Mouse (Mus musculus) T-cell, adult 2 months (primary cell): ENCODE measurements at regions not wholly inside any gene's neighbourhood (a gene's known extent, or its start where the extent isn't known, plus 50 kb on each side); places are given as distances from the start of the nearest gene placed in this dataset.
A peak's percentile ranks its signal among the peaks of the same experiment; 100 is the strongest.

Experiments
- DNase-seq: peaks from one replicate; pipeline ENCODE4 v3.0.0; 2022; ENCODE audit warnings: low spot score

GRCm38 (mm10) chr16:97234321-97234720 lies 63.8 kb upstream of the Dscam start:
- no peak for DNase-seq

GRCm38 (mm10) chr16:97239626-97240025 lies 69.1 kb upstream of the Dscam start:
- no peak for DNase-seq

- no peak for DNase-seq
Measured at GRCm38 (mm10) chr16:97240085-97240484, 69.5 kb upstream of the Dscam start.

GRCm38 (mm10) chr16:97240859-97241360 lies 70.4 kb upstream of the Dscam start:
- DNase-seq: no peak

DNA sequence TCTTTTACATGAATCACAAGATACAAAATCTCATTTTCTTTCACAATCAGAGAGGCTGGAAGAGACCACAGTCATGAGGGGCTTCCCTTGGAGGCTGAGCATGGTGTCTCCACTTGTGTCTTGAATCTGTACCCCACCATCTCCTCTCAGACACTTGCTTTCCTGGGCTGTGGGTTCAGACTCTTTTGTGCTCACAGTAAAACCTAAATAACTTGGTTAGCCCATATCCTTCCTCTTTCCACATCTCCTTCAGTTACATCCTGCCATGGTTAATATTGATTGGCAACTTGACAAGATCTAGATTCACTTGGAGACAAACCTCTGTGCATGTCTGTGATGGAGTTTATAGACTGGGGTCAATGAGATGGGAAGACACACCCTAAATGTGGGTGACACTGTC lies 71.1 kb upstream of the Dscam start:
- no peak for DNase-seq

GRCm38 (mm10) chr16:97250488-97250887 lies 79.9 kb upstream of the Dscam start:
- no peak for DNase-seq

DNA sequence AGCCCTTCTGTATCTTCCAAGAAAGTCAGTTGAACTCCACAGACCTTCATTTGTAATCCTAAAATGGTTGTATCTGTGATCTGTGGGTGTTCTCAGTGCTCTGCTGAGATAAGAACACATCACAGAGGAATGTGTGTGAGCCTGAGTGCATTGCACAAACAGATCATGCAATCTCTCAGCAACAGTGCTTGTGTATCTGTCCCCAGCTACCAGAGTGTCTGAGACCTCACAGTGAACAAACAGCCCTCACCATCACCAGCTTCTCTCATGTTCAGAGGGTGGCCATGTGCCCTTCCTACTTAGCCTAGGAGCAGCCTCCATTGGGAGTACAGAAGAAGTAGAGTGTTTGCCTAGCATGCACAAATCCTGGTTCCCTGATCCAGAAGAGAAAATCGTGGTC lies 82.0 kb upstream of the Dscam start:
- no peak for DNase-seq

DNA sequence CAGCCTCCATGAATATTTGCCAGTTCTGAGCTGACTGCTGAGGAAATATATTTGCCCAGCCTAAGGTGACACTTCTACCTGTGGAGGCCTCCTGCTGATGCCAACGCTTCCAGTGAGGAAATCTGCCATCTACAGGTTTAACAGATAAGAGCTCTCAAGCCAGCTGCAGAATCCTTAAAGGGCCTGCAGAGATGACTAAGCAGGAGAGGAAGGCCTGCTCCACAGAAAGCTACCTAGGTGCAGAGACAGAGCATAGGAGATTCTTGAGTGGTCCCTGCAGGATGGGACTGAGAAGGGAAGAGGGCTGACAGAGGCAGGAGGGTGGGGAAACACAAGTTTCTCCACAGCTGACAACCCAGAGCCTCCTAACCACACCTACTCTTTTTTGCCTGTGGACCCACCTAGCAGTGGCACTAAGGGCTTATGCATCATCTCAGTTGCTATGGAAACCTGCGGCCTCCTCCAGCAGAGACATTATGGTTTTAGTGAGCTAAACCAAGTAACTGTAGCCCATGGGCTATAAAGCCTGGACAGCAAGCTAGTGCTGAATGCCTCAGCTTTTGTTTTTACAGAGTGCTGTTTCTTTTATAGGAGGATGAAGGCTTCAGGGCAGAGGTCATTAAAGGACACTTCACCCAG lies 82.6 kb upstream of the Dscam start:
- DNase-seq: no peak

- no peak for DNase-seq
Measured at GRCm38 (mm10) chr16:97258821-97259220, 88.3 kb upstream of the Dscam start.

DNA sequence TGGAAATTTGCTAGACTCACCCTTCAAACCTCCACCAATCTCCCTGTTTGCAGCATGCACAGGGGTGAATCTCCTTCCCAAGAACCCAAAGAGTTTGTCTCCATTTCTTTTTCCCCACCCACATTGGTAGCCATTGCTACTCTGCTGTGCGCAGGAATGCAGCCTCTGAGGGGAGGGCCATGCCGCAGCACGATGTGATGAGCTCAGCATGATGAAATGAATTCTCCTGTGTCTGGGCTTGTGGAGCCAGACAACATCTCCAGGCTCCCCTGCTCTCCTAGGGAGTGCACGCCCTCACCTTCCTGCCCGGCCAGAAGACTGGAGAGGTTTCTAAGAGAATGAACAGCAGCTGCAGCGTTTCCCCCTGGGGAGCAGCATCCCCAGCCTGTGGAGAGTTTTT lies 92.9 kb upstream of the Dscam start:
- DNase-seq: no peak

DNA sequence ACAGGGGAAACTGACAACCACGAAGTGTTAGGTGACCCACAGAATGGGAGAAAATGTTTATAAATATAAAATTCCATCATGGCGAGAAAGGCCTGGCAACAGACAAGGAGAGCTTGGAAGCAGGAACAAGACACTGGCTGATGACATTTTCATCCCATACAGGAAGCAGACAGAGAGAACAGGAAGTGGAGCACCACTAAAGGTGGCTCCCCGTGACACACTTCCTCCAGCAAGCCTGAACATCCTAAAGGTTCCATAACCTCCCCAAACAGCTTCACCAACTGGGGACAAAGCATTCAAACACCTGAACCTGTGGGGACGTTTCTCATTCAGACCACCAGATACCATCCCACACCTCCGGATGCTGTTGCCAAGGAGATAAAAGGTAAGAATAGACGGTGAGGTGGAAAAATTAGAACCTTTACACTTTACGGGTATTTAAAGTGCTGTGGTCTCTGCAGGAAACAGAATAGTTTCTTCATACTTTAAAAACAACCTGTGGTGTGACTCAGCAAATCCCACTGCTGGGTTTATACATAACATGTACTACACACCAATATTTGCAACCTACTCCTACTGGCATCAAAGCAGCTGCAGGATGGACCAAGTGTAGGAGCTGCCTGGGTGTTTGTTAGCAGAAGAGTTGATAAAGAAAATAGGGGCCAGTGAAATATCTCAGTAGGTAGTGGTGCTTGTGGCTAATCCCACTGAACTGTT lies 86.0 kb upstream of the Bace2 start:
- DNase-seq: no peak

DNA sequence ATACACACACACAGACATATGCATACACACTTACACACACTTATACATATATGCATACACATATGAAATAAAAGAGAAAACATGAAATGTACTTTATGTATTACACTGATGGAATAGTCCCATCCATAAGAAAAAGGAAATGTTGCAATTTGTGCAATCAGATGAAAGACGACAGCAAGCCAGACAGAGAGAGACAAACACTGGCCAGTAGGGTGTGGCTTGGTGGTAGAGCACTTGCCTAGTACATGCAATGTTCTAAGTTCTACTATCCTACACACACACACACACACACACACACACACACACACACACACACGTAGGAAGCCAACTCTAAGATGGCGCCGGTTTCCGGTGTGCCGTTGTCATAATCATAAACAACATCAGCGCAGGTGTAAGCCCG lies 85.3 kb upstream of the Bace2 start:
- no peak for DNase-seq

DNA sequence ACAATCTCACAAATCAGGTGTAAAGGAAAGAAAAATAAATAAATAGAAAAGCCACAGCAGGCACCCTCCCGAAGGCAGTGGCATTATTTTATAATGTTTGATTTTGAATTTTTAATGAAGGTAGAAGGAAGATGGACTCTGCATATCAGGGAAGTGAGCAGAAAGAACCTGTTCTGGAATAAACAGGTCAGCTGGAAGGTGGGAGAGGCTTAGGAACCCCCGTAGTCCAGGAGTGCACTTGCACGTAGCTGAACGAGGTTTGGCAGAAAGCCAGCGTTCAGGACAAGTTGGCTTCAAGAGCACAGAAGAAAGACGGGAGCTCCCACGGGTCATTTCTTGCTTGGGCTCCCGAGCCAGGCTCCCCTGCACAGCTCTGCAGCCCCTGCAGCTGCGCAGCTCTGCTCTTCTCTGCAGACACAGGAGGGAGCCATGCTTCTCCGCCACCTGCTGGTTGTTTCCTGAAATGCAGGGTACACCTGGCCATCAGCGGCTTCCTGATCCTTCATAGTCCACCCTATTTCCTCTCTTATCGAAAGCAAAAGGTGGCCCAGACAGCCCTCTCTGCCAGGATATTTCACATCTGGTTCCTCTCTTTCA lies 84.4 kb upstream of the Bace2 start:
- DNase-seq: peak; percentile 61

- no peak for DNase-seq
Measured at GRCm38 (mm10) chr16:97278913-97279312, 77.6 kb upstream of the Bace2 start.

DNA sequence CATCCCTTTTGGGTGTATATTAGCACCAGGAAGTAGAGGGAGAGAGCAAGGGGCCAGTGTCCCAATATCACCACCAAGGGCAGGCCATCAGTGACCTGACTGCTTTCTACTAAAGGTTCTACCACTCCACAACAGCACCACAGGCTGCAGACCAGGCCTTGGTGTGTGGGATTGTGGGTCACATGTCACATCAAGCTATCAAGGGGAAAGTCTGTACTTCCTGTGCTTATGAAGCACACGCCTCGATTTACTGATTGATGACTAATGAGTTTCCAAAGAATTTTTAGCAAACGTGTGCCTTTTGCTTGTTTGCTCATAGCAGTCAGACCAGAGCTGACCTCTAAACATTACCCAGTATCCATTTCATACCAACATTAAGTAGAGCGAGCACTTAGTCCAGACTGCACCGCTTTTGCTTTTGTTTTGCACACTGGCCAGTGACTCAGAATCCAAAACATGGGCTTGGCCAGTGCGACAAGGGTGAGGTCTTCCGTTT lies 74.9 kb upstream of the Bace2 start:
- DNase-seq: no peak

DNA sequence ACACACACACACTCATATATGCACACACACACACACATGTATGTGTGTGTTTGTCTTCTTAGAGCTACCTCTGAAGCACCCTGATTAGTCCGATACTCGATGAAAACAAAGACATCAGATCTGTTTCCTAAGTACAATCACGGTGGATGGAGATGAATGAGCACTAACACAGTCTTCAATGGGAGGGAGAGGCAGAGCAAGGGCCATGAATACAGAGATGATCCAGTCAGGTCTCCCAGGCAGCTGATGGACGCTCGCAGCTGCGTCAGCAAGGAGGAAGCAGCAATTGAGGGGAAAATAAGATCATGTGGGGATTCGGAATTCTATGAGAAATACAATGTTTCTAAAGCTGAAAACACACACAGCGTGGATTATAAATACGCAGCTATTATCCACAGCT lies 73.6 kb upstream of the Bace2 start:
- DNase-seq: no peak

DNA sequence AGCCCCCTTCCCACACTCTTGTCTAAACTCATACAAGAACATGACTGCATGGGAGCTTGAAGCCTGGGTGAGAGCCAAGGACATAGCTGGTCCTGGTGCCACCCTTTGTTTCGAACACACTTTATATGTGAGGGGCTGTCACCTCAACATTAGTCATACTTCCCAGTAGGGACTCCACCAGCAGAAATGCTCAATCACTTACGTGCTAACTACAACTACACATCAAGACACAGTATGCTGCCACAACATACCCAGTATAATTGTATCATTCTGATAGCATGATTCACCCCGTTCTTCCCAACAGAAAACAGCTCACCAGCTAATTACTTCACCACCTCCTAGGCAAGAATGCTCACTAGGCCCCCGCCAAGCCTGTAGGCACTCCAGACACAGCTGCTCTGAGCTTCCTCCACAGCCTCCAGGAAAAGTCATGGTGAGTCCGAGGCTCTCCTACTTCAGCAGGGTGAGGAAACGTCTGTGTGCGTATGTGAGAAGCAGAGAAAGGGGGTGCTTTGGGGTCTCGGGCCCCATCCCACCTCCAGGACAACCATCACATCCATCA lies 70.6 kb upstream of the Bace2 start:
- DNase-seq: no peak

GRCm38 (mm10) chr16:97286717-97287116 lies 69.8 kb upstream of the Bace2 start:
- no peak for DNase-seq

- no peak for DNase-seq
Measured at GRCm38 (mm10) chr16:97288634-97289033, 67.9 kb upstream of the Bace2 start.

DNA sequence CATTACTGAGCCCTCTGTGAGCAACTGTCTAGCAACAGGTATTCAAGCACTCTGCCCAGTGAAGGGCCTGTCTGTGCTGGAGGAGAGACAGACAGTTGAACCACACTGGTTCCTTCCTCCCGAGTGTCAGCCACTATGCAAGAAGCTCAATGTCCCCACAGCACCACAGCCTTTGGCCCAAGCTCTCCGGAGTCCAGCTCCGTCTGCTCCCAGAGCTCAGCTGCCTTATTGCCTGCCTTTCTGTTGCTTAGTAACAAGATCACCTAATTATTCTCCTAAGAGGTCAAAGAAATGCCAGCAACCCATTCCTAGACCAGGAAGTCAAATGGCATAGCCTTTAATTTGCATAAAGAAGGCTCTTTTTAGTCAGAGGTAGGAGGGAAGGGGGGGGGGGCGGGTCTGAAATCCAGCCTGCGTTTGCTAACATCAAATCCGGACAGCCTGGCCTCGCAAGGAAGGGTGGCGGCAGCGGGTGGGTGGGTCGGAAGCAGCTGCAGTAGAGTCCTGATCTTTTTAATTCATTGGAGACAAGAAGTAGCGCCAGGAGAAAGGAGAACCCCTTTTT lies 64.0 kb upstream of the Bace2 start:
- no peak for DNase-seq

DNA sequence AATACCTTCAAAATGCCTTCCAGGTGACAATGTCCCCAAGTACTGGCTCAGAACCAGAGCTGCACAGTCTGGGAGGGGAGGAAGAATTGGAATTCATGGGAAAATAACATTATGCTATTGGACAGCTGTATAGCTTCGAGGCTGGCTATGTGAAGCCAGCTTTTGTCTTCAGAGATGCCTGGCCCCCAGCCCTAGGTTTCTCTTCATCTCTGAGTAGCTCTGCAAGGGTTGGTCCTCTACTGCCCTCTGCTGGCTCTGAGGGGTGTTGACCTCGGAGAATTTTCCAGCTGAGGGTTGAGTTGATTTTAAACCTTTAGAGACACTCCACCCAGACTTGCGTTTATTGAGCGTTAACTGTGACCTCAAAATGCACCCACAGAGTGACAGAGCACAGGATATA lies 63.3 kb upstream of the Bace2 start:
- DNase-seq: peak; percentile 54

GRCm38 (mm10) chr16:97297140-97297539 lies 59.4 kb upstream of the Bace2 start:
- DNase-seq: no peak
